In the genomic region with DNA sequence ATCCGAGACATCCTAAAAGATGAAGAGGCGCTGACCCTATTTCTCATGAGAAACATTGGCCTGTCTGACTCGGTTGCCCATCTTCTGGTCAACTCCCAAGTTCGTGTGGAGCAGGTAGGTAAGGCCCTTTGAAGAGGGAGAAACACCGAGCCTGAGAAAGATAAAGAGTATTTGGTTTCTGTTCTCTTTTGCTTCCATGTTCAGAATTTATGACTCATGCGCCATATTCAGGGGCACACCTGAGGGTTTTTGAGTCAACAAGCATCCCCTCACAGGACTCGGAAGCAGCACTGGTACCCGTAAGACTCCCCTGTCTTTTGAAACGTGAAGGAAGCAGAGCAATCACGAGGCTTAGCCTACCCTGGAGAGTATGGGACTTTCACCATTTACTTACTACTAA, we compare ENCODE assay signal across 32 mouse cellular contexts. TPM values are rescaled to one million over a fixed set of nuclear protein-coding genes. Genes with fewer than 3 reads are reported as not detected.
"Had no signal": no experiment of that assay in that cellular context is flagged by ENCODE, and none has a peak within 500 bp of the region (broad histone marks: within the 10 kb centered on the region; RNA-seq: fewer than 3 reads in every experiment).

No protein-coding gene starts in this region.

- H3K4me2 ChIP-seq: limb, embryonic 12.5 days; limb, embryonic 13.5 days; limb, embryonic 15.5 days; liver, embryonic 11.5 days; liver, embryonic 12.5 days; liver, embryonic 13.5 days; liver, embryonic 15.5 days; lung, embryonic 14.5 days; lung, embryonic 15.5 days; midbrain, embryonic 11.5 days; midbrain, embryonic 12.5 days; midbrain, embryonic 13.5 days; midbrain, embryonic 15.5 days; neural tube, embryonic 12.5 days had no signal

- H3K36me3 ChIP-seq: limb, embryonic 12.5 days; limb, embryonic 13.5 days; limb, embryonic 15.5 days; liver, embryonic 12.5 days; liver, embryonic 13.5 days; liver, embryonic 15.5 days; lung, embryonic 15.5 days; midbrain, embryonic 10.5 days; midbrain, embryonic 12.5 days; midbrain, embryonic 13.5 days; midbrain, embryonic 15.5 days; neural tube, embryonic 12.5 days had no signal

- H3K9me3 ChIP-seq: limb, embryonic 10.5 days; limb, embryonic 12.5 days; limb, embryonic 13.5 days; limb, embryonic 15.5 days; liver, embryonic 12.5 days; liver, embryonic 13.5 days; liver, embryonic 15.5 days; lung, embryonic 15.5 days; midbrain, embryonic 10.5 days; midbrain, embryonic 12.5 days; midbrain, embryonic 13.5 days; midbrain, embryonic 15.5 days; neural tube, embryonic 12.5 days had no signal

- H3K4me3 ChIP-seq: limb, embryonic 10.5 days; limb, embryonic 12.5 days; limb, embryonic 13.5 days; limb, embryonic 15.5 days; liver, embryonic 12.5 days; liver, embryonic 13.5 days; liver, embryonic 15.5 days; lung, embryonic 15.5 days; megakaryocyte, embryonic 14.5 days; midbrain, embryonic 10.5 days; midbrain, embryonic 12.5 days; midbrain, embryonic 13.5 days; midbrain, embryonic 15.5 days; myocyte; neural tube, embryonic 12.5 days had no signal

- H3K27me3 ChIP-seq: limb, embryonic 12.5 days; limb, embryonic 13.5 days; limb, embryonic 15.5 days; liver, embryonic 12.5 days; liver, embryonic 13.5 days; liver, embryonic 15.5 days; lung, embryonic 15.5 days; midbrain, embryonic 15.5 days; neural tube, embryonic 12.5 days had no signal

- H3K9ac ChIP-seq: limb, embryonic 12.5 days; limb, embryonic 13.5 days; limb, embryonic 15.5 days; liver, embryonic 12.5 days; liver, embryonic 13.5 days; liver, embryonic 14.5 days; liver, embryonic 15.5 days; liver, postnatal 0 days; lung, embryonic 14.5 days; lung, embryonic 15.5 days; midbrain, embryonic 12.5 days; midbrain, embryonic 13.5 days; midbrain, embryonic 15.5 days; neural tube, embryonic 12.5 days had no signal

- DNase-seq: left cerebral cortex, postnatal 4 days; liver; liver, embryonic 13.5 days; liver, postnatal 0 days; lung, adult 18-20 months; lung, adult 2 months; lung, embryonic 14.5 days; lung, postnatal 10 days; lung, postnatal 14 days; lung, postnatal 36 days; lung, postnatal 4 days; midbrain, embryonic 14.5 days had no signal

- H3K27ac ChIP-seq: limb, embryonic 10.5 days; limb, embryonic 12.5 days; limb, embryonic 13.5 days; limb, embryonic 15.5 days; liver, embryonic 12.5 days; liver, embryonic 13.5 days; liver, embryonic 14.5 days; liver, embryonic 15.5 days; lung, embryonic 15.5 days; macrophage; midbrain, embryonic 10.5 days; midbrain, embryonic 12.5 days; midbrain, embryonic 13.5 days; midbrain, embryonic 15.5 days; neural tube, embryonic 12.5 days had no signal

- H3K4me1 ChIP-seq: liver, embryonic 13.5 days; liver, embryonic 15.5 days; midbrain, embryonic 10.5 days; midbrain, embryonic 12.5 days; midbrain, embryonic 13.5 days; midbrain, embryonic 15.5 days; neural tube, embryonic 12.5 days had no signal

RNA-seq across cellular contexts. Expression of gene Abca4, which starts 18.3 kb away (rescaled TPM):
- total RNA-seq: megakaryocyte-erythroid progenitor cell, adult 5-6 weeks; monocyte, adult 5-6 weeks had no signal
- polyA plus RNA-seq: macrophage had no signal
